Mouse (Mus musculus): ENCODE measurements around the gene Mrvi1.

DNA sequence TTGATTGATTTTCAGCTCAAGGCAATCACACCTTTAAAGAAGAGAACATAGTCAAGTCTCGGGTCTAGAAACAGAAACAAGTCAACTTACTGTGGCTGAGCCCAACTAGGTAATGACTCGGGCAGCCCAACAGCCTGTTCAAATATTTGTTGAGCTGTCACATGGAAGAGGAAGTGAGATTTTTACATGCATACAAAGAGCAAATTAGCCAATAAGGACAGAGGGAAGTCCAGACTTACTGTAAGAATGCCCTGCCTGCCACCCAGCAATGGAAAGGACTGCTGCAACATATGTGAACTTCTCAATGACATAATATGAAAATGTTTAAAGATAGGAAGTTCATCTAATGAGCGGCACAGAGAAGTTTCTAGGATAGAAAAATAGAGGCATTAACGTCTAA lies 141.9 kb downstream of the Mrvi1 start:
- TF ChIP-seq POLR2A (IDR thresholded peaks at IDR 0.05; ENCODE audit: low read depth, low read length) (no peak), CTCF (conservative IDR thresholded peaks at IDR 0.05; ENCODE audit: insufficient read depth, insufficient read length, low read depth, low read length) (no peak)
